Mouse (Mus musculus) G1E (cell line): ENCODE measurements around the gene Gon7.

ENCODE experiments used
- CTCF ChIP-seq: IDR thresholded peaks from 2 replicates; pipeline ENCODE4 v1.5.1; 2012; ENCODE audit warnings: low read depth, low read length, inconsistent platforms, mixed read lengths
- TAL1 ChIP-seq: conservative IDR thresholded peaks from 2 replicates; pipeline ENCODE4 v1.6.1; 2012; ENCODE audit warnings: low read depth, low read length, inconsistent platforms, mixed read lengths

GRCm38 (mm10) chr12:102729855-102730797, 27.5 kb downstream of the Gon7 start:
- no peak for TF ChIP-seq CTCF
- TF ChIP-seq TAL1: no peak
